Mouse (Mus musculus) heart, embryonic 11.5 days (tissue): Measurements from ENCODE around the gene Dot1l. TPM values are rescaled to one million over a fixed set of nuclear protein-coding genes. Genes with fewer than 3 reads are reported as not detected.

Experiments
- ATAC-seq: fragments of 200-750 bp; cut with Nextera tagmentation; replicated peaks from 2 replicates; pipeline ENCODE4 v1.8.0; 2017; ENCODE audit warnings: moderate library complexity; ENCODE audit not compliant: insufficient number of reproducible peaks, low FRiP score, low TSS enrichment
- H3K27ac ChIP-seq: fragments of 300-500 bp; sonication (generic); 2 replicates; pipeline ENCODE4 v1.5.1; 2014; ENCODE audit warnings: mild to moderate bottlenecking, low read depth, low read length
- H3K27me3 ChIP-seq: fragments of 300-500 bp; sonication (generic); 2 replicates; pipeline ENCODE4 v1.6.1; 2014; ENCODE audit warnings: mild to moderate bottlenecking, low read length, mixed read lengths; ENCODE audit not compliant: control insufficient read depth, insufficient read depth
- H3K36me3 ChIP-seq: fragments of 300-500 bp; sonication (generic); 2 replicates; pipeline ENCODE4 v1.6.1; 2014; ENCODE audit warnings: mild to moderate bottlenecking, low read length, moderate library complexity, mixed read lengths; ENCODE audit not compliant: control insufficient read depth, insufficient read depth
- H3K4me1 ChIP-seq: fragments of 300-500 bp; sonication (generic); 2 replicates; pipeline ENCODE4 v1.6.1; 2014; ENCODE audit warnings: low read length; ENCODE audit not compliant: control insufficient read depth, insufficient read depth
- H3K4me2 ChIP-seq: fragments of 300-500 bp; sonication (generic); 2 replicates; pipeline ENCODE4 v1.6.1; 2014; ENCODE audit warnings: mild to moderate bottlenecking, moderate library complexity
- H3K4me3 ChIP-seq: fragments of 300-500 bp; sonication (generic); 2 replicates; pipeline ENCODE4 v1.5.1; 2014; ENCODE audit warnings: low read depth, low read length
- H3K9ac ChIP-seq: fragments of 300-500 bp; sonication (generic); 2 replicates; pipeline ENCODE4 v1.6.1; 2014; ENCODE audit warnings: mild to moderate bottlenecking, low read depth, low read length, moderate library complexity
- H3K9me3 ChIP-seq: fragments of 300-500 bp; sonication (generic); replicated peaks from 2 replicates; pipeline ENCODE4 v1.6.1; 2016; ENCODE audit warnings: low read length; ENCODE audit not compliant: control insufficient read depth
- WGBS: fragments of 180-500 bp; shearing (Covaris S2); extraction: QIAGEN DNeasy Blood & Tissue Kit; methylation state at CpG from one replicate; pipeline ENCODE4 v1.1.7; 2014; ENCODE audit not compliant: insufficient replicate concordance; 5-methylcytosine and 5-hydroxymethylcytosine counted together
- polyA plus RNA-seq: library from polyadenylated mRNA; unstranded; fragments of >200 nt; fragmentation: Nextera tagmentation; extraction: Ambion mirVana; gene quantifications from 2 replicates; pipeline ENCODE4 v1.2.1, GENCODE M21; 2014

The Dot1l gene
- polyA plus RNA-seq, 1 experiment from 2014 or later: 27.3 TPM

- H3K4me2 ChIP-seq: no peak overlapping the region
- no peak overlapping the region for H3K9ac ChIP-seq
- H3K9me3 ChIP-seq: no peaks in the 10 kb centered on the region
- no peak for ATAC-seq
- no peaks in the 10 kb centered on the region for H3K27me3 ChIP-seq
- peaks cover 47% of the 10 kb centered on the region for H3K36me3 ChIP-seq
- H3K27ac ChIP-seq: no peak overlapping the region
- no peak overlapping the region for H3K4me3 ChIP-seq
- H3K4me1 ChIP-seq: peaks cover 39% of the 10 kb centered on the region
- WGBS: 93% methylated on average over 5 of the region's 5 CpGs
These were observed 22.1 kb downstream of the Dot1l start for GRCm38 (mm10) chr10:80777123-80777522.

DNA sequence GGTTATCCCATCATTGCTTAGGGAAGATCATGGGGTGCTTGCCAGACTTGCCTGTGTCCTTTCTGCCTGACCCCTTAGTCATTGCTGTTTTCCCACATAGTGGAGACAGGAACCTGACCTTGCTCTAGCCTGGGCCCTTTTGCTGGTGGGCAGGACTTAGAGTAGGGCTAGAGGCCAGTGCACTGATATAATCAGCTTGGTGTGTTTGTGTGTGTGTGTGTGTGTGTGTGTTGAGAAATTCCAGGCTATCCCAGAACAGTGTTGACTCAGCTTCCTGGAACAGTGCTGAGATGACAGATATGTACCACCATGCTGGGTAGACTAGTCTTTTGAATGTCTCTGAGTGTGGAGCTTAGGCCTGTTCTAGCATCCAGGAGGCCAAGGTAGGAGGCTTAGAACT, 24.6 kb downstream of the Dot1l start:
- no peak for ATAC-seq
- Histone ChIP-seq H3K4me2 (no peak overlapping the region), H3K27me3 (no peaks in the 10 kb centered on the region), H3K4me1 (peaks cover 19% of the 10 kb centered on the region), H3K9ac (no peak overlapping the region), H3K4me3 (no peak overlapping the region), H3K9me3 (no peaks in the 10 kb centered on the region), H3K36me3 (peaks cover 43% of the 10 kb centered on the region), H3K27ac (no peak overlapping the region)

- no peak for ATAC-seq
- no peaks in the 10 kb centered on the region for H3K9me3 ChIP-seq
- no peak overlapping the region for H3K4me3 ChIP-seq
- H3K9ac ChIP-seq: no peak overlapping the region
- no peaks in the 10 kb centered on the region for H3K4me1 ChIP-seq
- H3K27me3 ChIP-seq: no peaks in the 10 kb centered on the region
- peaks cover 55% of the 10 kb centered on the region for H3K36me3 ChIP-seq
- no peak overlapping the region for H3K4me2 ChIP-seq
- H3K27ac ChIP-seq: no peak overlapping the region
- 95% methylated on average over 2 of the region's 2 CpGs for WGBS
These were observed 29.3 kb downstream of the Dot1l start for GRCm38 (mm10) chr10:80784302-80784701.

- Histone ChIP-seq H3K27me3 (no peaks in the 10 kb centered on the region), H3K4me1 (no peaks in the 10 kb centered on the region), H3K4me2 (no peak overlapping the region), H3K36me3 (peaks cover 56% of the 10 kb centered on the region), H3K9ac (no peak overlapping the region), H3K27ac (no peak overlapping the region), H3K9me3 (no peaks in the 10 kb centered on the region), H3K4me3 (no peak overlapping the region)
- 88% methylated on average over 12 of the region's 12 CpGs for WGBS
- no peak for ATAC-seq
These were observed 29.9 kb downstream of the Dot1l start for GRCm38 (mm10) chr10:80784871-80785270.

DNA sequence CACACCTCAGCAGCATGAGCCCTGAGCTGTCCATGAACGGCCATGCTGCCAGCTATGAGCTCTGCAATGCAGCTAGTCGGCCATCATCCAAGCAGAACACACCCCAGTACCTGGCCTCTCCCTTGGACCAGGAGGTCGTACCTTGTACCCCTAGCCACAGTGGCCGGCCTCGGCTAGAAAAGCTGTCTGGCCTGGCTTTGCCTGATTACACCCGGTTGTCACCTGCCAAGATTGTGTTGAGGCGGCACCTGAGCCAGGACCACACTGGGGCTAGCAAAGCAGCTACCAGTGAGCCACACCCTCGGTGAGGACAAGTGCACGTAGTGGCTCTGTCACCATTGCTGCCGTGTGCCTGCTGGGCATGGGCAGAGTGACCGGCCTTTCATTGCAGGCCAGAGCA, 31.0 kb downstream of the Dot1l start:
- no peak for ATAC-seq
- H3K4me3 ChIP-seq: no peak overlapping the region
- H3K36me3 ChIP-seq: peaks cover 59% of the 10 kb centered on the region
- 92% methylated on average over 11 of the region's 11 CpGs for WGBS
- H3K4me1 ChIP-seq: peaks cover 3% of the 10 kb centered on the region
- no peak overlapping the region for H3K4me2 ChIP-seq
- H3K27ac ChIP-seq: no peak overlapping the region
- no peaks in the 10 kb centered on the region for H3K27me3 ChIP-seq
- no peak overlapping the region for H3K9ac ChIP-seq
- H3K9me3 ChIP-seq: no peaks in the 10 kb centered on the region

DNA sequence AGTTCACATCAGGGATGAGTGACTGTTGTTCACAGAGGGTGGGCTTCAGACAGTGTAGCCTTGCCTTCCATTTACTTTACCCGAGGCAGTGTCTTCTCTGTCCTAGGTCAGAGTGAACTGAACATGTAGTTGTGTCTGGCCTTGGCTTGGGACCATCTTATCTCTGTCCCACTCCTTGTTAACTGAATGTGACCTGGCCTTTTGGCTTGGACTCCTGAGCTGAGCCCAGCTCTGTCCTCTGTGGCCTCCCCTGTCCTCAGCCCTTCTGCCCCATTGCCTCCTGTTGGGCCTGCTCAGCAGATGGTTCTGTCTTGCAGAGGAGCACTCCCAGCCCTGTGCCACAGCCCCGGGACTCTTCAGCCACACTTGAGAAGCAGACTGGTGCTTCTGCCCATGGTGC, 32.5 kb downstream of the Dot1l start:
- Histone ChIP-seq H3K9me3 (no peaks in the 10 kb centered on the region), H3K36me3 (peaks cover 59% of the 10 kb centered on the region), H3K4me1 (peaks cover 18% of the 10 kb centered on the region), H3K27ac (no peak overlapping the region), H3K9ac (no peak overlapping the region), H3K4me3 (no peak overlapping the region), H3K27me3 (no peaks in the 10 kb centered on the region), H3K4me2 (no peak overlapping the region)
- ATAC-seq: no peak
- 83% methylated on average over 2 of the region's 2 CpGs for WGBS

DNA sequence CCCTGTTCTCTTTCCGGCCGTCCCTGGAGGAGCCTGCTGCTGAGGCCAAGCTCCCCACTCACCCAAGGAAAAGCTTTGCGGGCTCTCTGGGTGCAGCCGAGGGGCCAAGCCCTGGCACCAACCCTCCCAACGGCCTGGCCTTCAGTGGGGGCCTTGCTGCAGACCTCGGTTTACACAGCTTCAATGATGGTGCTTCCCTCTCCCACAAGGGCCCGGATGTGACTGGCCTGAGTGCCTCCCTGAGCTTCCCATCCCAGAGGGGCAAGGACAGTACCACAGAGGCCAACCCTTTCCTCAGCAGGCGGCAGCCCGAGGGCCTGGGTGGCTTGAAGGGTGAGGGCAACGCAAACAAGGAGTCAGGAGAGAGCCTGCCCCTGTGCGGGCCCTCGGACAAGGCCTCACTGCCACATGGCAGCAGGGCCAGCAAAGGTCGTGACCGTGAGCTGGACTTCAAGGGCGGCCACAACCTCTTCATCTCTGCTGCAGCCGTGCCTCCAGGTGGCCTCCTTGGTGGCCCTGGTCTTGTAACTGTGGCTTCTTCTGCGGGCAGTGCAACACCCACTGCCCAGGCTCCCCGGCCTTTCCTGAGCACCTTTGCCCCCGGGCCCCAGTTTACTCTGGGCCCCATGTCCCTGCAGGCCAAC, 35.9 kb downstream of the Dot1l start:
- WGBS: 75% methylated on average over 19 of the region's 19 CpGs
- H3K9ac ChIP-seq: no peak overlapping the region

GRCm38 (mm10) chr10:80791476-80792174, 36.6 kb downstream of the Dot1l start:
- no peak overlapping the region for H3K9ac ChIP-seq
- no peak overlapping the region for H3K4me3 ChIP-seq
- H3K4me1 ChIP-seq: peaks cover 23% of the 10 kb centered on the region
- peak overlapping the region; percentile 6 for H3K27ac ChIP-seq
- H3K9me3 ChIP-seq: no peaks in the 10 kb centered on the region
- 68% methylated on average over 33 of the region's 33 CpGs for WGBS
- no peak overlapping the region for H3K4me2 ChIP-seq
- peaks cover 61% of the 10 kb centered on the region for H3K36me3 ChIP-seq
- no peaks in the 10 kb centered on the region for H3K27me3 ChIP-seq
- 0 out of 2 replicates have a peak, but pooled peaks have one; percentile 15 for ATAC-seq

More for the DNA sequence above, 35.9 kb downstream of the Dot1l start:
- Histone ChIP-seq H3K4me3 (no peak overlapping the region), H3K4me1 (peaks cover 18% of the 10 kb centered on the region), H3K4me2 (no peak overlapping the region), H3K27ac (no peak overlapping the region; the same call in 1 of the 2 replicates), H3K36me3 (peaks cover 65% of the 10 kb centered on the region), H3K9me3 (no peaks in the 10 kb centered on the region), H3K27me3 (no peaks in the 10 kb centered on the region)
- ATAC-seq: no peak
